Mouse (Mus musculus): Measurements from ENCODE around the gene Scn4b.

Gene Scn4b

DNA sequence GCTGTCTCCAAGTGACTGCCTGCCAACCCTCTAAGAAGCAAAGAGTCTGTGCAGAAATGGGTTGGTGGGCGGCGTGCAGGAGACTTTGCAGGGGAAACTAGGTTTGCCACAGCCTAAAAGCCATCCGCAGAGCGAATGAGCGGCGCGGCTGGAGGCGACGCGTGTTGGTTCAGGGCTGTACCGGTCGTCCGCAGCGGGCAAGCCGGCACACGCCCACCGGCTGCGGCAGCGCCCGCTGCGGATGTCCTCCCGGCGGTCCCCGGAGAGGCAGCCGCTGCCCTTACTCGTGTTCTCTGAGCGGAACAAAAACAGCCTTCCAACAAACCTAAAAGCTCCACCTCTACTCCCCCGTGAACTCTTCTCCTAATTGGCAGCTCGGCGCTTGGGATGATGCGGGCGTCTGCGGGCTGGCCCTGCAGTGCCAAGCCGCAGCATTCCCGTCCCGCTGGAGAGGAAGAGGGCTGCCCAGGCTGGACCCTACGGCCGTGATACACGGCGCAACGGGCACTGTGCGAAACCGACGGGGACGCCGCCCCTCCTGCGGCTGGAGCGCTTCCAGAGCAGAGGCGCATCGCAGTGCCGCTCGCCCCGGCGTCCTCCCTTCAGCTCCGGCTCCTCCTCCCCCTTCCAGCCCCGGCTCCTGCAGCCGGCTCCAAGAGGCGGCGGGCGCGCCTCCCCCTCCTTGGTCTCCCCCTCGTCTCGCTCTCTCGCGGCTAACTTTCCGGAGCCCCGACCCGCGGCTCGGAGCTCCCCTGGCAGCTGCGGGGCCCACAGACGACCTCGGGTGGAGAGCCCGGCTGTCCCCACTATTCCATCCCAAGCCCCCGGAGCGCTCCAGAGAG is at the start of gene Scn4b:
Gene Scn4b (plus strand): TSS at position 205 of the 842 bp plus-strand sequence.
- no peak for DNase-seq (ENCODE audit: low spot score)

DNA sequence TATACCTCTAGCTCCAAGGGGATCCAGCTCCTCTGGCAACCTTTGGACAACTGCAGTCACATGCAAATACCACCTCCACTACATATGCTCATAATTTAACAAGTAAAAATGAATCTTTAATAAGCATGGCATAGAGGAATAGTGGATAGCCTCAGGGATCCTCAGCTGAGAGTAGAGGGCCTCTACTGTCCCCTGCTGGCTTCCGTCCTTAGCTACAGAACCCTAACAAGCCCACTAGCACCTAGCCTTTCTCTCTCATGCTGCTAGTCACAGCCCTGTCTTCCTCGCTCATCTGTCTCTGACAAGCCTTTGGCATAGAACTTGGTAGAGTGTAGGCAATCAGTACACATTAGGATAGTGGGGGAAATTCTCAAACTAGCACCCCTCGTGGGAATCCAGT is 47.4 kb upstream of the Scn4b start:
- no peak for DNase-seq (ENCODE audit: low spot score)

DNA sequence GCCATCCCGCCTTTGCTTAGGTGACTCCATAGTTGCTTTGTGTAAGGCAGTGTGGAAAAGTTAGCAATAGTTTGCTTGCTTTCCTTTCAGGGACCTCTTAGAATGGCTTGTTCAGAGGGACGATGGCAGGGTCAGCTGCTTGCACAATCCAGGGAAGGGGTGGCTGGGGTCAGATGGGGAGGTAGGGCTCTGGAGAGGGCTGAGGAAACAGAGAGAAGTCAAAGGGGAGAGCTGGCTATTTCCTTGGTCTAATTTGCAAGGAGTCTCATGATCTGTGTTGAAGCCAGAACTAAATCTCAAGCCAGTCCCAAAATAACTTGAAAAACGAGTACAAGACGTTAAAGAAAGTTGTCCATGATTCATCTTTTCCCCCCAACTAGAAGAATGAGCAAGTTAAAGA is 45.6 kb upstream of the Scn4b start:
- no peak for DNase-seq (ENCODE audit: low spot score)

DNA sequence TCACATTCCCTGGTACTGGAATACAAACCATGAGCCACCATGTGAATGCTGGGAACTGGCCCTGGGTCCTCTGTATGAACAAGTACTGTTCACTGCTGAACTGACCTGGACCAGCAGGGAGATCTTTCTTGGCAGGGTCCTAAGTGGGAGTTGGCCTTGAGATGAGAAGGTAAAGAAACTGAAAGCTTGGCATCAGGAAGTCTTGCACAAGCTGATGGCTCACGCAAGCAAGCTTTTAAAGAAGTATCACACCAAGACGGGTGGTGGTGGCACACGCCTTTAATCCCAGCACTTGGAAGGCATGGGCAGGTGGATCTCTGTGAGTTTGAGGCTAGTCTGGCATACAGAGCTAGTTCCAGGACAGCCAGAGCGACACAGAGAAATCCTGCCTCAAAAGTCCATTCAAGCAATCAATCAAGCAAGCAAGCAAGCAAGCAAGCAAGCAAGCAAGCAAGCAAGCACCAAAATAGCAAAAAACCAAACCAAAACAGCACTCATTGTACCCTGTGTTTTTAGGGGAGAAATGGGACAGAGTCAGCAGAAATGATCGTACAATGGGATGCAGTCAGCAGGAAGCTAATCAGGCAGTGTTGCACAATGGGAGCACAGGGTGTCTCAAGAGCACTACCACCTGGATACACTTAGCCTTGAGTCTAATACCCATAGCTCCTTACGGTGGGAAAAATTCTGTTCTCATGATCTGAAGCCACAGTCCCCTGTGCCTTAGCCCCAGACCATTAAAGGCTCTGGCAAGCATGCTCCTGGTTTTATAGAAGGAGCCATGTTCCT is 42.9 kb upstream of the Scn4b start:
- no peak for DNase-seq (ENCODE audit: low spot score)

DNA sequence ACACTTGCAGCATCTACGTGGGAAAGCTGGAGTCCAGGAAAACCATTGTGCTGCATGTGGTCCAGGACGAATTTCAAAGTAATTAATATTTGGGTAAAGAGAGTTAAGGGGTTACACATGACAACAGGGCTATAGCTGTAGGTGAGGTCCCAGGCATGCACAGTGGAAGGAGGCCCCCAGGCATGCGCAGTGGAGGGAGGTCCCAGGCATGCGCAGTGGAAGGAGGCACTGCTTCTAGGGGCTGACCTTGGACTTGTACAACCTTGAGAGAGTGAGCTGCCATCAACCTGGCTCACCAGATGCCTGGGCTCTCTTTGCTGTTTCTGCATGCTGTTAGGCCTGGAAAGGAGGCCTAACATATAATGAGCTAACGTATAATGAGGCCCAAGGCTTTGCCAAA is 40.3 kb upstream of the Scn4b start:
- no peak for DNase-seq (ENCODE audit: low spot score)

DNA sequence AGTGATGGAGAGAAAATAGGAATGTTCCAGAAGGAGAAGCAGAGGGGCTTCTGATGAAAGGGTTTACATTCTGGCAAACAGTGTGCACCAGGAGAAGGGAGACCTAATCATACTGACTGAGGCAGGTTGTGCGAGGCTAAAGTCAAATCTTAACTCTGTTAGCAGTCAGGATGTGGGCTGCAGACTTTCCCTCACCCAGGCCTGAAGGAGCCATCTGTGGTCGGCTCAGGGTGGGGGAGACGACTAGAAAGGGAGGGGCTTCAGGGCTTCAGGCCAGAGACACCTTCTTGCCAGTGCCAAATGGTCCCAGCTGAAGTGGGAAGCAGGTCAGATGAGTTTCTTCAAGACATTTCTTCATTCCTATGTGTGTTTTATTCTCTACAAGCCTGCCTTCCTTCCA is 39.8 kb upstream of the Scn4b start:
- DNase-seq (ENCODE audit: low spot score), result no peak

GRCm38 (mm10) chr9:45102528-45102927 is 35.7 kb upstream of the Scn4b start:
- DNase-seq (ENCODE audit: low spot score), result no peak

DNA sequence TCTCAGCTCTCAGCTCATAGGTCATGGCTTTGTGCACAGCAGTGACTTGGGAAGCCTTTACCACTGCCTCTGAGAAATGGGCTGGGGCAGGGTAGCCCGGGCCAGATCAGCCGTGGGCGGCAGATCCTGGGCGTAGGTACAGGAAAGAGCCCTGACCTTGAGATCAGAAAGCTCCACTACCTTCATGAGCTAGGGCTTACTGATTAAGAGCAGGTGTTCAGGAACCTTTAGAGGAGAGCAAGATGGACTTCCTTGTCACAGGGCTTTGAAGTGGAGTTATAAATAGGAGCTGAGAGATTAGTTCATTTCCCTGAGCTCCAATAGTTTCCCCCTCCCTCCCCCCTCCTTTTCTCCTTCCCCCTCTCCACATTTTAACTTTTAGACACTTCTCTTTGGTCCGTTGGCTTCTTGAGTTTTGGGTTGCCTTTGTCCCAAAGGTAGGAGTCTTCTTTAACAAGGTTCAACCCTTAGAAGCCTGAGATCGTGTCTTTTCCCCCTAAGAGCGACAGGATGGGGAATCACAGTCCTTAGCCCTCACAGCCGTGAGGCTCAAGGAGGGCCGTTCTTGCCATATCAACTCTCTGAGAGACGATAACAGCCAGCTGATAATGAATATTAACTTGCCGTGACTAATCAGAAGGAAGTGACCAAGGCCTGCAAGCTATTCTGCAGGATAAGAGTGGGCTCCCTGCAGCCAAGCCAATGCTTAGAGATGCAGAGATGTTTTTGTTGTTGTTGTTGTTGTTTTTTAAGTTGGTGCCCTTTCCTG is 34.8 kb upstream of the Scn4b start:
- no peak for DNase-seq (ENCODE audit: low spot score)

DNA sequence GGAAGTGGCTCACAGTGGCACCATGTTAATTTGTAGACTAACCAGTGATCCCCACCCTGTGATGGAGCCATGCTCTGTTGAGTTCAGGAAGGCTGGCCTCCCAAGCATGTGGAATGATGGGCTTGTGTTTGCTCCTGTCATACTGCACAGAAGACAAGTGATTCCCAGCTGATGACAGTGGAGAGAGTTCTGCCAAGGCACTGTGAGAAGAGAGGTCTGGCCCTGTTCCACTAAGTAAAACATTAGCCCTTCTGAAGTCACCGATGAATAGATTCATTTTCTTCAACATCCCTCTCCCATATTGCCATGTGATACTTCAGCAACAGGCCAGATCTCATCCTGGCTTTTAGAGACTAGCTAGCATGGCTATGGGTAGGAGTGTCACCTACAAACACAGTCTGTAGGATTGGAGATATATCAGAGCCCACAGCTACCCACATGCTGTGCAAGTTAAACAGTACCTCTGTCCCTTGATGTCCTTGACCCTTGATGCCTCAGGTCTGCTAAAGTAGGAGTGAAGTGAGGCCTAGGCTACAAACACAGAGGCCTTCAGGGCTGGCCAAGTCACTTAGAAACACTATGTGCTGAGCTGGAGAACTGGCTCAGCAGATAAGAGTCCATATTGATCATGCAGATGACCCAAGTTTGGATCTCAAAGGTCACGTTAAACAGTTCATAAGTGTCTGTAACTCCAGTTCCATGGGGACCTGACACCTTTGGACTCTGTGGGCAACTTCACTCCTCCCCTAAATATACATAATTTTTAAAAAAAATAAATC is 32.4 kb upstream of the Scn4b start:
- no peak for DNase-seq (ENCODE audit: low spot score)

DNA sequence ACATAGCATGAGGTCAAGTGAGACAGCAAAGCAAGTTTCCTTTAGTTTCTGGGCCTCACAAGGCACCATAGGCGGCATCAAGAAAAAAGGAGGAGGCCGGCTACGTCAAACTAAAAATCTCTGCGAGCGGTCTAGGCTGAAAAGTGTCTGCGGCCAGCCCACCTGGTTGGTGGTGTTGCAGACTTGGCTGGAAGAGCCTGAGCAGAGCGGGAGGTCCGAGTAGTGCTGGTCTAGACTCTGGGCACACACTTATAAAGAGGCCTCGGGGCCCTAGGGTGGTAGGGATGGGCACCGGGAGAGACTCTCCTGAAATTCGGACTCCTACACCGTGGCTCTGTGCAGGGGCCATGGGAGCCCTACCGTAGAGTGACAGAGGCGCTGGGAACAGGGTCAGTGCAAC is 22.5 kb upstream of the Scn4b start:
- DNase-seq (ENCODE audit: low spot score), result no peak

DNA sequence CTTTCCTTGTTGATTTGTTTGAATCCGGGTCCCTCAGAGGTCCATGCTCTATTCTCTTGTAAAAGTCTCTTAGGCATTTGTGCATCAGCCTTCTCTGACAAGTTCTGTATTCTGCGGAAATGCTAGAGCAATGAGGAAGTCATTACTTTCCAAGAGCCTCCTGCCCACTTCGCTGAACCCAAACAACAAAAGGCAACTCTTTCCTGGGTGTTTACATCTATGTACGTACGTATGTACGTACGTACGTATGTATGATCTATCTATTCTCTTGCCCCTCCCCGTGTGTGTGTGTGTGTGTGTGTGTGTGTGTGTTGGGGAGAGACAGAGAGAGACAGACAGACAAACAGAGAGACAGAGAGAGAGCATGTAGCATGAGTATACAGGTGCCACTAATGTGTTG is 21.4 kb upstream of the Scn4b start:
- DNase-seq (ENCODE audit: low spot score), result no peak

- DNase-seq (ENCODE audit: low spot score), result no peak
Observed at GRCm38 (mm10) chr9:45117741-45118431, 20.3 kb upstream of the Scn4b start, which contains the start of gene Scn2b. TSS of gene Scn2b (plus strand) at chr9:45117782.

DNA sequence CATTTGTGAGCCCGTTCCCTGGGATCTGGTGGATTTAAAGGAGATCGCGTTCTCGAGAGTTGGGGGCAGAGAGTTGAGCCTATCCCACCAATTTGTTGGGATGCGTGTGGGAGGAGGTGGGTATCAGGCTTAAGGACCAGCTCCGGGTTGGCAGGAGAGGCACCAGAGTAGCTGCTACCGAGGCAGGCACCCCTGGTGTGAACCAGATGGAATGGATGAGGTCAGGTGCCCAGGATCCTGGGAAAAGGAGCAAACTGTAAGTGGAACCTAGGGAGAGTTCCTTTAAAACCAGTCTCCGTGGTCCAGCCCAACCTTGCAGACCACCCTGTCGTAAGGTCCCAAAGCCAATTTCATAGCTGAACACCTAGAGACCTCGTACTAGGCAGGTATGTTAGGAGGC is 19.6 kb upstream of the Scn4b start:
- no peak for DNase-seq (ENCODE audit: low spot score)

DNA sequence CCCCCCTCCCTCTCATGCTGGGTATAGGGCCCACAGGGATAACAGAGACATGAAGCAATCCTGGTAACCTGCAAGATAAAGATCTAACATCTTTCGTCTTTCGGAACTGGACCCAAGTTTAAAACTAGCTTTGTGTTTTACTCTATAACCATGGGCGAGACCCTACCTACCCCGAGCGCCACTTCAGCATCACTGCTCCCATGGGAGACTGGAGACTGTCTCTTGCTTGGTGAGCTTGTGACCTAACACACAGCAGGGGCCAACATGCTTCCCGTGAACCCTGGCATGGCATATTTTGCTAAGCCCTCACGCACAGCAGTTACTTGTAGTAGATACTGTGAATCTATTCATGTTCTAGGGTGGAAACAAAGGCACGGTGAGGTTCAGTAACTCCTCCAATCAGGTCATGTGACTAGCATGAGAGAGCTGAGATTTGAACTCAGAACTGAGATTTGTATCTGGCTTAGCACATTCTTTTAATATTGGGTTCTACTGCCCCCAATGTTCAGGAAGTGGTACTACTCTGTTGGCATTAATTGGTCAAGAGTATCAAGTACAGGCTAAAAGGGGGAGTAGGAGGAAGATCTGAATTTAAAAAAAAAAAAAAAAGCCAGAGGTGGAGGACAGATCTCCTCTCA is 18.8 kb upstream of the Scn4b start:
- DNase-seq (ENCODE audit: low spot score), result no peak

GRCm38 (mm10) chr9:45119954-45120530 is 18.2 kb upstream of the Scn4b start:
- no peak for DNase-seq (ENCODE audit: low spot score)

DNA sequence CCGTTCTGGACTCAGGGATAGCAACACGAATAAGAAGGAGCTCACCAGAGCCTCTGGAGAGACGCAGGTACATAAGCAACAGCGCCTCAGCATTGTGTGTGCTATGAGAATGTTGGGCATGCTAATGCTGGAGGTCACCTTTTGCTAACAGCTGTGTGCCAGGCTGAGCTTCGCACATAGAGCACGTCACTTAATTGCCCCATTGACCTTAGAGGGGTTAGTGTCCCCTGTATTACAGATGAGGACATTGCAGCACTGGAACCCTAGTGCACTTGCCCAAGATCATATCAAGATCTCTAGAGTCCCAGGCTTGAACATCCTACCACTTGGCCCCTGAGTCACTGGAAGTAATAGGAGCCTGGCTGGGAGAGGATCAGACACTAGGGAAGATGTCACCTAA is 17.6 kb upstream of the Scn4b start:
- no peak for DNase-seq (ENCODE audit: low spot score)

GRCm38 (mm10) chr9:45121001-45121400 is 17.2 kb upstream of the Scn4b start:
- DNase-seq (ENCODE audit: low spot score), result no peak

DNA sequence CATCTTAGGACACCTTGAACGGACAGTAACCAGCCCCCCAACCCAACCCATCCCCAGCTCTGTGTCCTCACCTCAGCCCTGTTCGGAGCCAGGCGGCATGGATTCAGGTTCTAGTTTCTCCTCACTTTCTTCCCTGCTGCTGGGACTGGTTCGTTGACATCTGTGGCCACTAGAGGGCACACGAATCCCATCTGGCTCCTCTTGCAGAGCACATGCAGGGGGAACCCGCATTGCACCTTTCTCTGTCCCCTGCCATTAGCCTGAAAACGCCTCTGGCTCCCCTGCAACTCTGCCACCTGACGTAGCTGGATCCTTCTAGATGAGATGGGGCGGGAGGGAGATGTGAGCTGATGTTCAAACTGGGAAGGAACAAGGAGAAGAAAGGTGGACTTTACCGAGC is 16.4 kb upstream of the Scn4b start:
- DNase-seq (ENCODE audit: low spot score), result peak; percentile 24

- DNase-seq (ENCODE audit: low spot score), result no peak
Observed at GRCm38 (mm10) chr9:45122209-45122761, 15.9 kb upstream of the Scn4b start.

- DNase-seq (ENCODE audit: low spot score), result no peak
Observed at GRCm38 (mm10) chr9:45125211-45125610, 13.0 kb upstream of the Scn4b start.
